Mouse (Mus musculus): ENCODE data around the gene Slc35f5.

GRCm38 (mm10) chr1:125603620-125604019, 43.2 kb downstream of the Slc35f5 start:
- no peak for TF ChIP-seq CTCF (IDR thresholded peaks at IDR 0.05 in 2 of 3, conservative IDR thresholded peaks at IDR 0.05 in 1 of 3; ENCODE audit: control insufficient read depth in 1 of 3, insufficient read depth in 1 of 3, low read depth in 2 of 3, low read length in 3 of 3, poor library complexity in 1 of 3, severe bottlenecking in 1 of 3)
- no peak for TF ChIP-seq POLR2A (IDR thresholded peaks at IDR 0.05; ENCODE audit: control insufficient read depth in 1 of 2, insufficient read depth in 1 of 2, low read depth in 1 of 2, low read length in 2 of 2, poor library complexity in 1 of 2)
